Mouse (Mus musculus): ENCODE data around the gene Aff1. TPM values are rescaled to one million over a fixed set of nuclear protein-coding genes. Genes with fewer than 3 reads are reported as not detected.

Aff1 gene
- polyA plus RNA-seq, 1 experiment from 2014 or later = 8.0 TPM

- 0 out of 2 replicates have a peak, but pooled peaks cover 7% of the 10 kb centered on the region for H3K27me3 ChIP-seq
- H3K9me3 ChIP-seq (replicated peaks) = no peaks in the 10 kb centered on the region
- 59% methylated on average over 4 of the region's 4 CpGs for WGBS (ENCODE audit: insufficient replicate concordance)
- H3K9ac ChIP-seq = no peak overlapping the region
- no peaks in the 10 kb centered on the region for H3K36me3 ChIP-seq
- DNase-seq = no peak
- H3K4me1 ChIP-seq (replicated peaks) = no peaks in the 10 kb centered on the region
- no peak overlapping the region for H3K27ac ChIP-seq
- no peak overlapping the region for H3K4me2 ChIP-seq
- ATAC-seq (ENCODE audit: low read depth) = no peak
- no peak overlapping the region for H3K4me3 ChIP-seq (replicated peaks)
These were observed 18.6 kb upstream of the Aff1 start for GRCm38 (mm10) chr5:103673611-103674010.

- Histone ChIP-seq H3K9ac (no peak overlapping the region), H3K9me3 (replicated peaks) (no peaks in the 10 kb centered on the region), H3K4me3 (replicated peaks) (no peak overlapping the region), H3K36me3 (no peaks in the 10 kb centered on the region), H3K27me3 (0 out of 2 replicates have a peak, but pooled peaks cover 7% of the 10 kb centered on the region), H3K4me1 (replicated peaks) (no peaks in the 10 kb centered on the region), H3K4me2 (no peak overlapping the region), H3K27ac (no peak overlapping the region)
- ATAC-seq (ENCODE audit: low read depth) (no peak), DNase-seq (no peak)
- 59% methylated on average over 6 of the region's 6 CpGs for WGBS (ENCODE audit: insufficient replicate concordance)
These were observed 17.7 kb upstream of the Aff1 start for GRCm38 (mm10) chr5:103674482-103674881.

- no peaks in the 10 kb centered on the region for H3K36me3 ChIP-seq
- 0 out of 2 replicates have a peak, but pooled peaks cover 4% of the 10 kb centered on the region for H3K27me3 ChIP-seq
- ATAC-seq (ENCODE audit: low read depth) = no peak
- no peak overlapping the region for H3K27ac ChIP-seq
- DNase-seq = no peak
- H3K9ac ChIP-seq = no peak overlapping the region
- 68% methylated on average over 6 of the region's 6 CpGs for WGBS (ENCODE audit: insufficient replicate concordance)
- no peak overlapping the region for H3K4me2 ChIP-seq
- no peaks in the 10 kb centered on the region for H3K9me3 ChIP-seq (replicated peaks)
- H3K4me1 ChIP-seq (replicated peaks) = no peaks in the 10 kb centered on the region
- no peak overlapping the region for H3K4me3 ChIP-seq (replicated peaks)
These were observed 15.8 kb upstream of the Aff1 start for GRCm38 (mm10) chr5:103676289-103676881.

GRCm38 (mm10) chr5:103677894-103678293 is 14.3 kb upstream of the Aff1 start:
- Histone ChIP-seq H3K27ac (no peak overlapping the region), H3K27me3 (0 out of 2 replicates have a peak, but pooled peaks cover 4% of the 10 kb centered on the region), H3K9me3 (replicated peaks) (no peaks in the 10 kb centered on the region), H3K4me3 (replicated peaks) (no peak overlapping the region), H3K36me3 (no peaks in the 10 kb centered on the region), H3K4me1 (replicated peaks) (no peaks in the 10 kb centered on the region), H3K4me2 (no peak overlapping the region), H3K9ac (no peak overlapping the region)
- ATAC-seq (ENCODE audit: low read depth) = no peak
- 76% methylated on average over 6 of the region's 6 CpGs for WGBS (ENCODE audit: insufficient replicate concordance)
- DNase-seq = no peak

GRCm38 (mm10) chr5:103678974-103679373 is 13.2 kb upstream of the Aff1 start:
- Histone ChIP-seq H3K4me2 (no peak overlapping the region), H3K27ac (no peak overlapping the region), H3K27me3 (0 out of 2 replicates have a peak, but pooled peaks cover 4% of the 10 kb centered on the region), H3K9ac (no peak overlapping the region), H3K4me1 (replicated peaks) (no peaks in the 10 kb centered on the region), H3K36me3 (no peaks in the 10 kb centered on the region), H3K4me3 (replicated peaks) (no peak overlapping the region), H3K9me3 (replicated peaks) (no peaks in the 10 kb centered on the region)
- ATAC-seq (ENCODE audit: low read depth) (no peak), DNase-seq (no peak)
- 79% methylated on average over 5 of the region's 5 CpGs for WGBS (ENCODE audit: insufficient replicate concordance)

- DNase-seq (peak; percentile 66), ATAC-seq (ENCODE audit: low read depth) (peak; percentile 47; the same call in 1 of the 2 replicates)
- Histone ChIP-seq H3K4me2 (no peak overlapping the region), H3K27ac (no peak overlapping the region), H3K4me1 (replicated peaks) (no peaks in the 10 kb centered on the region), H3K36me3 (no peaks in the 10 kb centered on the region), H3K27me3 (0 out of 2 replicates have a peak, but pooled peaks cover 4% of the 10 kb centered on the region), H3K9ac (no peak overlapping the region), H3K4me3 (replicated peaks) (no peak overlapping the region), H3K9me3 (replicated peaks) (no peaks in the 10 kb centered on the region)
- 25% methylated on average over 4 of the region's 4 CpGs for WGBS (ENCODE audit: insufficient replicate concordance)
These were observed 11.8 kb upstream of the Aff1 start for GRCm38 (mm10) chr5:103680381-103680780.

- Histone ChIP-seq H3K9me3 (replicated peaks) (no peaks in the 10 kb centered on the region), H3K27ac (no peak overlapping the region), H3K36me3 (no peaks in the 10 kb centered on the region), H3K9ac (no peak overlapping the region), H3K4me1 (replicated peaks) (no peaks in the 10 kb centered on the region), H3K27me3 (0 out of 2 replicates have a peak, but pooled peaks cover under 1% of the 10 kb centered on the region), H3K4me2 (no peak overlapping the region), H3K4me3 (replicated peaks) (no peak overlapping the region)
- DNase-seq = no peak
- no peak for ATAC-seq (ENCODE audit: low read depth)
- WGBS (ENCODE audit: insufficient replicate concordance) = 70% methylated on average over 3 of the region's 3 CpGs
These were observed 10.3 kb upstream of the Aff1 start for GRCm38 (mm10) chr5:103681824-103682223.

- H3K27me3 ChIP-seq = peaks cover 31% of the 10 kb centered on the region
- no peaks in the 10 kb centered on the region for H3K9me3 ChIP-seq (replicated peaks)
- peaks cover 24% of the 10 kb centered on the region for H3K4me1 ChIP-seq (replicated peaks)
- no peak overlapping the region for H3K27ac ChIP-seq
- no peak for DNase-seq
- H3K4me2 ChIP-seq = no peak overlapping the region
- H3K9ac ChIP-seq = no peak overlapping the region
- no peak overlapping the region for H3K4me3 ChIP-seq (replicated peaks)
- 58% methylated on average over 5 of the region's 5 CpGs for WGBS (ENCODE audit: insufficient replicate concordance)
- no peak for ATAC-seq (ENCODE audit: low read depth)
- no peaks in the 10 kb centered on the region for H3K36me3 ChIP-seq
These were observed 2.5 kb upstream of the Aff1 start for GRCm38 (mm10) chr5:103689645-103690044.

- no peaks in the 10 kb centered on the region for H3K9me3 ChIP-seq (replicated peaks)
- H3K36me3 ChIP-seq = no peaks in the 10 kb centered on the region
- H3K9ac ChIP-seq = no peak overlapping the region
- WGBS (ENCODE audit: insufficient replicate concordance) = 79% methylated on average over 8 of the region's 8 CpGs
- no peak overlapping the region for H3K4me2 ChIP-seq
- H3K4me1 ChIP-seq (replicated peaks) = peaks cover 24% of the 10 kb centered on the region
- H3K27ac ChIP-seq = no peak overlapping the region
- no peak for ATAC-seq (ENCODE audit: low read depth)
- no peak overlapping the region for H3K4me3 ChIP-seq (replicated peaks)
- no peak for DNase-seq
- H3K27me3 ChIP-seq = peaks cover 37% of the 10 kb centered on the region
These were observed 2.0 kb upstream of the Aff1 start for GRCm38 (mm10) chr5:103690190-103690589.

- no peak for ATAC-seq (ENCODE audit: low read depth)
- Histone ChIP-seq H3K27ac (no peak overlapping the region), H3K4me2 (peak overlapping the region; percentile 92), H3K9ac (no peak overlapping the region), H3K4me1 (replicated peaks) (peaks cover 24% of the 10 kb centered on the region), H3K27me3 (peaks cover 45% of the 10 kb centered on the region), H3K9me3 (replicated peaks) (no peaks in the 10 kb centered on the region), H3K4me3 (replicated peaks) (peak overlapping the region; percentile 72), H3K36me3 (no peaks in the 10 kb centered on the region)
- DNase-seq = no peak
These were observed 1.0 kb upstream of the Aff1 start for GRCm38 (mm10) chr5:103691171-103691570.

GRCm38 (mm10) chr5:103692531-103693040 is 412 bp downstream of the Aff1 start:
- H3K4me1 ChIP-seq (replicated peaks) = peaks cover 24% of the 10 kb centered on the region
- peak overlapping the region; percentile 72 for H3K4me3 ChIP-seq (replicated peaks)
- H3K27me3 ChIP-seq = peaks cover 57% of the 10 kb centered on the region
- WGBS (ENCODE audit: insufficient replicate concordance) = 1% methylated on average over 34 of the region's 34 CpGs
- H3K36me3 ChIP-seq = no peaks in the 10 kb centered on the region
- DNase-seq = no peak
- H3K27ac ChIP-seq = no peak overlapping the region
- H3K9me3 ChIP-seq (replicated peaks) = no peaks in the 10 kb centered on the region
- H3K4me2 ChIP-seq = peak overlapping the region; percentile 92
- peak overlapping the region; percentile 72 for H3K9ac ChIP-seq
- peak; percentile 29; the same call in 1 of the 2 replicates for ATAC-seq (ENCODE audit: low read depth)
